Mouse (Mus musculus) kidney, postnatal 0 days (tissue): ENCODE data around the gene Rdh7. TPM values are rescaled to one million over a fixed set of nuclear protein-coding genes. Genes with fewer than 3 reads are reported as not detected.

Experiments used
- ATAC-seq: fragments of 200-750 bp; cut with Nextera tagmentation; replicated peaks from 2 replicates; pipeline ENCODE4 v1.8.0; 2017; ENCODE audit warnings: low read depth, moderate number of reproducible peaks, moderate TSS enrichment, moderate library complexity; ENCODE audit not compliant: low FRiP score
- DNase-seq: peaks from one replicate; pipeline ENCODE4 v3.0.0-alpha.2; 2016; ENCODE audit warnings: low spot score
- H3K27ac ChIP-seq: fragments of 300-500 bp; sonication (generic); 2 replicates; pipeline ENCODE4 v1.5.1; 2014; ENCODE audit warnings: mild to moderate bottlenecking
- H3K27me3 ChIP-seq: fragments of 300-500 bp; sonication (generic); 2 replicates; pipeline ENCODE4 v1.6.1; 2014; ENCODE audit warnings: low read length, mixed read lengths; ENCODE audit not compliant: insufficient read depth
- H3K36me3 ChIP-seq: fragments of 300-500 bp; sonication (generic); 2 replicates; pipeline ENCODE4 v1.6.1; 2014; ENCODE audit warnings: low read length, mixed read lengths; ENCODE audit not compliant: insufficient read depth
- H3K4me1 ChIP-seq: fragments of 300-500 bp; sonication (generic); replicated peaks from 2 replicates; pipeline ENCODE4 v1.6.1; 2014; ENCODE audit warnings: antibody characterized with exemption, low read length, mixed read lengths; ENCODE audit not compliant: insufficient read depth
- H3K4me2 ChIP-seq: fragments of 300-500 bp; sonication (generic); 2 replicates; pipeline ENCODE4 v1.6.1; 2014; ENCODE audit warnings: mild to moderate bottlenecking, low read length, moderate library complexity, mixed read lengths
- H3K4me3 ChIP-seq: fragments of 300-500 bp; sonication (generic); replicated peaks from 2 replicates; pipeline ENCODE4 v1.5.1; 2014; ENCODE audit warnings: low read depth, low read length
- H3K9ac ChIP-seq: fragments of 300-500 bp; sonication (generic); 2 replicates; pipeline ENCODE4 v1.6.1; 2014; ENCODE audit warnings: low read depth, low read length
- H3K9me3 ChIP-seq: fragments of 300-500 bp; sonication (generic); replicated peaks from 2 replicates; pipeline ENCODE4 v1.6.1; 2016; ENCODE audit warnings: low read length, inconsistent platforms, mixed read lengths
- CTCF ChIP-seq: IDR thresholded peaks from 2 replicates; pipeline ENCODE4 v1.5.1; 2016; ENCODE audit warnings: antibody characterized with exemption, low read depth, mild to moderate bottlenecking, moderate library complexity
- WGBS: fragments of 180-500 bp; shearing (Covaris S2); extraction: QIAGEN DNeasy Blood & Tissue Kit; methylation state at CpG from one replicate; pipeline ENCODE4 v1.1.7; 2014; 5-methylcytosine and 5-hydroxymethylcytosine counted together
- polyA plus RNA-seq: library from polyadenylated mRNA; unstranded; fragments of >200 nt; fragmentation: Nextera tagmentation; extraction: Ambion mirVana; gene quantifications from 2 replicates; pipeline ENCODE4 v1.2.1, GENCODE M21; 2015

The Rdh7 gene
- polyA plus RNA-seq: 0.13 and 0.21 TPM in 2 replicates

DNA sequence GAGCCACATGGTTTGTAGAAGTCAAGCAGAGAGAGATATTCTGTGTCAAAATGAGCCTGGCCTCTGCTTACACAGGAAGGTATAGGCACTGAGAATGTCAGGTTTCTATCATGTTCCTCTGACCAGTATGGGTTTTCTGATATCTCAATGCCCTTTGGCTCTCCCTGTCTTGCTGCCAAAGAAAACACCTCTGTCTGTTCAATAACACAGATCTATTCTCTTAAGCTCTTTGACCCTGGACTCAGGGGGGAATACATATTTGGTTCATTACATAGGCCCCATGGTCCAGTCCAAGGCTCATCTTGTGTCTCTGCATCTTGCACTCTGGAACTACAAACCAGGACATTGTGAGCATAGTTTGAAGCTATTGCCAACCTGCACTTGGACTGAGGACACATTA is at the start of gene Rdh7:
TSS of gene Rdh7 (minus strand) at position 213 of the 400 bp plus-strand sequence.
- TF ChIP-seq CTCF: no peak
- Histone ChIP-seq H3K9ac (no peak within 1 kb of the TSS), H3K36me3 (no peaks in the 10 kb centered on the region), H3K4me3 (no peak within 1 kb of the TSS), H3K4me2 (no peak within 1 kb of the TSS), H3K4me1 (no peaks in the 10 kb centered on the region), H3K9me3 (no peaks in the 10 kb centered on the region), H3K27ac (no peak within 1 kb of the TSS), H3K27me3 (no peaks in the 10 kb centered on the region)
- DNase-seq (no peak), ATAC-seq (no peak)

DNA sequence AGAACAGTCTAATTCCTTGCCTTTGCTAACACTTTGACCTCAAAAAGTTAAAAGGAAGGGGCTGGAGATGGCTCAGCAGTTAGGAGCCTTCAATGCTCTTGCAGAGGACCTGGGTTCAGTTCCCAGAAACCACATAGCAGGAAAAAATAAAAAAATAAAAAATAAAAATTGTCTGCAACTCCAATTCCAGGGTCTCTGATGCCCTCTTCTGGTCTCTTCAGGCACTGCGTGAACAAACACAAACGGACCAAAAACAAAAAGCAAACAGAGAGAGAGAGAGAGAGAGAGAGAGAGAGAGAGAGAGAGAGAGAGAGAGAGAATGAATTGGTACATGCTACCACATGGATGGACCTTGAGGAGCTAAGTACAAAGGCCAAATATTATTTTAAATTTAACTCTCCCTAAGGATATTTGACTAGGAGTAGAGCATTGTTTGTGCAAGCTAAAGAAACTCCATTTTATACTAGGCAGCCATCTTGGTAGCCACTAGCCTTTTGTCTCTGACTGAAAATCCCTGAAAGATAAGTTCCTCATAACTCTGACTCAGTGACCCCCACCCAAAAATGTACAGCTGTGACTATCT is 48.9 kb upstream of the Rdh7 start:
- H3K9ac ChIP-seq: no peak overlapping the region
- H3K4me3 ChIP-seq: no peak overlapping the region
- H3K36me3 ChIP-seq: no peaks in the 10 kb centered on the region
- DNase-seq (peak; percentile 82), ATAC-seq (peak; percentile 40; the same call in 1 of the 2 replicates)
- H3K4me2 ChIP-seq: no peak overlapping the region
- no peaks in the 10 kb centered on the region for H3K9me3 ChIP-seq
- H3K27me3 ChIP-seq: no peaks in the 10 kb centered on the region
- TF ChIP-seq CTCF: peak; percentile 82
- 2% methylated on average over 2 of the region's 2 CpGs for WGBS
- no peak overlapping the region for H3K27ac ChIP-seq
- no peaks in the 10 kb centered on the region for H3K4me1 ChIP-seq

DNA sequence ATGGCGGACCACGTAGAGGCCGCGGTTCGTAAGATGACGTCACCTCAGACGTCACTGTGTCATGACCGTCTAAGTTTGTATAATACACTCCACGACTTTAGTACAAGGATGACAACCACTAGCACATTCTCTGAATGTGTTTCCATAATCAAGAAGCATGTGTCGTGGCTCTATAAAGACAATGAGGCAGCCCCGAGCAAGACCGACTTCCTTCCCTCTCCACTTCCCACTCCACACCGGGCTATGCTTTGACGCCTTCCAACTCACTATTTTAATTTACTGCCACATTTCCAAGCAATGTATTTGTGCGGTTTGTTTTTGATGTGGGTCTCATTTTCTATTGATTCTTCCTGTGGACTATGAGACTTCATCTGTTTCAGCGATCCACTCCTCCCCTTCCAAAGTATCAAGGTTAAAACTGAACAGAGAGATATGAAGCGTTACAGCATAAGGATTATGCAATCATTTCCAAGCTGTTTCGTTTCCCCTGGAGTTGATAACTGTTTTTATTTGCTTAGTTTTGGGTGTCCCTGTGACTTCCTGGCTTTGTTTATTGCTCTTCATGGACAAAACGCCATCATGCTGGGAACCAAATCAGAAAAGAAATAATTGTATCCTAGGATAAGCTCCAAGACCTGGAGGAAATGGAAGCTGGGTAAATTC is 48.3 kb upstream of the Rdh7 start:
- no peak for TF ChIP-seq CTCF
- no peak overlapping the region for H3K4me3 ChIP-seq
- no peak overlapping the region for H3K9ac ChIP-seq
- WGBS: 76% methylated on average over 19 of the region's 19 CpGs
- H3K4me2 ChIP-seq: no peak overlapping the region
- no peaks in the 10 kb centered on the region for H3K4me1 ChIP-seq
- ATAC-seq: no peak
- peak; percentile 22 for DNase-seq
- 0 out of 2 replicates have a peak overlapping the region, but pooled peaks have one; percentile 19 for H3K27ac ChIP-seq
- no peaks in the 10 kb centered on the region for H3K36me3 ChIP-seq
- no peaks in the 10 kb centered on the region for H3K27me3 ChIP-seq
- H3K9me3 ChIP-seq: no peaks in the 10 kb centered on the region

DNA sequence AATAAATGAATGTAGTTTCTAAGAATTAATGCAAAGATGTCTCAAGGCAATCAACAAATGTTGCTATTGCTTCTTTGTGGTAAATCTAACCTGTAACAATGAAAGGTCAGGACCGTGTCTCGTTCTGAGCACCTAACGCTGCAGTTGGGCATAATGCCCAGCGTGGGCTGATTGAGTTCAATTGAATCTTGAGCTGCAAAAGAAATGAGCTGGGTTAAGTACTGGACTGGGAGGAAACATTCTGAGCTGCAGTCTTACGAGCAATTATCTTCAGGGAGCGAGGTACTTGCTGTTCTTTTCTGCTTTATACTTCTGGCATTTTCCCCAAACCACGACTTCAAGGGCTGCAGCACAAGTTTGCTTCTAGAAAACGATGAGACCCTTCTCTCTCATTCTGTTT is 47.7 kb upstream of the Rdh7 start:
- 78% methylated on average over 8 of the region's 8 CpGs for WGBS
- no peak for TF ChIP-seq CTCF
- H3K4me1 ChIP-seq: no peaks in the 10 kb centered on the region
- H3K27me3 ChIP-seq: no peaks in the 10 kb centered on the region
- no peak for DNase-seq
- no peak overlapping the region for H3K4me3 ChIP-seq
- no peaks in the 10 kb centered on the region for H3K9me3 ChIP-seq
- 0 out of 2 replicates have a peak overlapping the region, but pooled peaks have one; percentile 19 for H3K27ac ChIP-seq
- no peak for ATAC-seq
- no peak overlapping the region for H3K4me2 ChIP-seq
- no peaks in the 10 kb centered on the region for H3K36me3 ChIP-seq
- no peak overlapping the region for H3K9ac ChIP-seq

DNA sequence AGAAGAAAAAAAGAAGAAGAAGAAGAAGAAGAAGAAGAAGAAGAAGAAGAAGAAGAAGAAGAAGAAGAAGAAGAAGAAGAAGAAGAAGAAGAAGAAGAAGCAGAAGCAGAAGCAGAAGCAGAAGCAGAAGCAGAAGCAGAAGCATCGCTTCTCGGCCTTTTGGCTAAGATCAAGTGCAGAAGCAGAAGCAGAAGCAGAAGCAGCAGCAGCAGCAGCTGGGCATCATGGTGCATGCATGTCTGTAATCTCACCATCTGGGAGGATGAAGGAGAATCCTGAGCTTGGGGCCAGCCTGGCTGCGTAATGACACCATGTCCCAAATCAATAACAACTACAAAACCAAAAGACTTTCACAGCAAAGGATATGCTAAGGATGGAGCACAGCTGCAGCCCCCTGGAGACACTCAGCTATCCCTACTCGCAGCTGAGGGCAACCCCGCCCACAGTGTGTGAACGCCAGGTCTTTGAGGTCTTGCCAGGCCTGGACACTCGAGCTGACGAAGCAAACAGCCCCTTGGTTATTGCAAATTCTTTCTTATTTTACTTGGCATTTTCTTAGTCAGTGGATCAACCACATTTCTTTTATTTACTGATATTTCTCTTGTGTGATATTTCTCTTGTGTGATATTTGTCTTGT is 43.8 kb upstream of the Rdh7 start:
- Histone ChIP-seq H3K9me3 (no peaks in the 10 kb centered on the region), H3K27ac (no peak overlapping the region), H3K4me2 (no peak overlapping the region), H3K27me3 (no peaks in the 10 kb centered on the region), H3K36me3 (no peaks in the 10 kb centered on the region), H3K9ac (no peak overlapping the region), H3K4me1 (no peaks in the 10 kb centered on the region), H3K4me3 (no peak overlapping the region)
- WGBS: 56% methylated on average over 8 of the region's 8 CpGs
- TF ChIP-seq CTCF: no peak
- DNase-seq (no peak), ATAC-seq (no peak)

DNA sequence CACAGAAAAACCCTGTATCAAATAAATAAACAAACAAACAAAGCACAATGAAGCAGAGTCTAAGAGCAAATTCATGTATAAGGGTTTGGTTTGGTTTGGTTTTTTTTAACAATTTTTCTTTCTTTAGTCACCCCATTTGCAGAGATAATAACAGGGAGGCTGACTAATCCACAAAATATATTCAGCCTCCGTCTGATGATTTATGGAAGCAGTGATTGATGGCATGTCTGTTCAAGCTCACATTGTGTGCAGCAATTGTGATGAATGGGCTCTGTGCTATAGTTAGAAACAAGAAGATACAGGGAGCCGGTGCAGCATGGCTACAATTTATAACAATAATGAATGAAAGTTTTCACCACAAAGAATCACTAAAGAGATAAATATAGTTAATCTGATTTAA is 39.1 kb upstream of the Rdh7 start:
- Histone ChIP-seq H3K4me3 (no peak overlapping the region), H3K4me2 (no peak overlapping the region), H3K4me1 (0 out of 2 replicates have a peak, but pooled peaks cover 3% of the 10 kb centered on the region), H3K9ac (no peak overlapping the region), H3K9me3 (no peaks in the 10 kb centered on the region), H3K27me3 (no peaks in the 10 kb centered on the region), H3K27ac (no peak overlapping the region), H3K36me3 (no peaks in the 10 kb centered on the region)
- WGBS: 69% methylated on average over 2 of the region's 2 CpGs
- no peak for DNase-seq
- ATAC-seq: no peak
- TF ChIP-seq CTCF: no peak
